Mouse (Mus musculus): Measurements from ENCODE around the gene Klhl3.
A peak's percentile ranks its signal among the peaks of the same experiment; 100 is the strongest.

Gene Klhl3

GRCm38 (mm10) chr13:58124989-58125388, 11.6 kb upstream of the Klhl3 start:
- no peak for DNase-seq (ENCODE audit: low spot score)

DNA sequence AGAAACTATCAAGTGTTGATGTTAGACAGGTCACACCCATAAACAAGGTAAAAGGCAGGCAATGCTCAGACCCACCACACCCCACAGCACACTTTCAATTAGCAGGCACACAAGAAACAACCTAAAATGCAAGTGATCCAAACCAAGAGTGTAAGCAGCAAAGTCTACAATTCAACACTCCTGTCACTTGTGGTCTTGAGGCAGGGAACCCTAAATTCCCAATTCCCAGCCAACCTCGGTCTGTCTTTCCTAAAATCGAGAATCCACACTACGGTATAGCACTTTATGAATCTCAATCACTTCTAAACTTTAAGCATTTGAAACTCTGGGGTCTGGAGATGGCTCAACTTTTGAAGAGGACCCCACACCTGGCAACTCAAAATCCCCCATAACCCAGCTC, 10.9 kb upstream of the Klhl3 start:
- no peak for DNase-seq (ENCODE audit: low spot score)

- no peak for DNase-seq (ENCODE audit: low spot score)
These were observed 10.0 kb upstream of the Klhl3 start for GRCm38 (mm10) chr13:58123381-58123780.

DNA sequence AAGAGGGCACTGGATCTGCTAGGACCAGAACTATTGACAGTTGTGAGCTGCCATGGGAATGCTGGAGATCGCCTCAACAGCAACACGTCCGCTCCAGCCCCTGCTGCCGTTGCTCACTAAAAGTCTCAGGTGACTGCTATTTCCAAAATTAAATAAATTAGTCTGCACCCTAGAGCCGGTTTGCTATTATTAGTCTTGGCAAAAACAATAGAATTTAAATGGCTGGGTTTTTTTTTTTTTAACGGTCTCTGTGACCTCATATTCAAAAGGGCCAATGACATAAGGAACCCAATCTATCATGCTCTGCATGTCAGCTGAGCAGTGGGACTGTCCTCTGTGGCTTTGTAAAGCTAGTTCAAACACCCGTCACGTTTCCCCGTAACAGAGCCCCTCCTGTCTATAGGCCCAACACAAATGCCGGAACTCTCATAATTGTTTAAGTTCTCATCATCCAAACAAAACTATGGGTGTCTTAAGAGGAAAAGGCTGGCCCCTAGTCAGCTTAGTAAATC, 9.4 kb upstream of the Klhl3 start:
- DNase-seq (ENCODE audit: low spot score) = no peak

DNA sequence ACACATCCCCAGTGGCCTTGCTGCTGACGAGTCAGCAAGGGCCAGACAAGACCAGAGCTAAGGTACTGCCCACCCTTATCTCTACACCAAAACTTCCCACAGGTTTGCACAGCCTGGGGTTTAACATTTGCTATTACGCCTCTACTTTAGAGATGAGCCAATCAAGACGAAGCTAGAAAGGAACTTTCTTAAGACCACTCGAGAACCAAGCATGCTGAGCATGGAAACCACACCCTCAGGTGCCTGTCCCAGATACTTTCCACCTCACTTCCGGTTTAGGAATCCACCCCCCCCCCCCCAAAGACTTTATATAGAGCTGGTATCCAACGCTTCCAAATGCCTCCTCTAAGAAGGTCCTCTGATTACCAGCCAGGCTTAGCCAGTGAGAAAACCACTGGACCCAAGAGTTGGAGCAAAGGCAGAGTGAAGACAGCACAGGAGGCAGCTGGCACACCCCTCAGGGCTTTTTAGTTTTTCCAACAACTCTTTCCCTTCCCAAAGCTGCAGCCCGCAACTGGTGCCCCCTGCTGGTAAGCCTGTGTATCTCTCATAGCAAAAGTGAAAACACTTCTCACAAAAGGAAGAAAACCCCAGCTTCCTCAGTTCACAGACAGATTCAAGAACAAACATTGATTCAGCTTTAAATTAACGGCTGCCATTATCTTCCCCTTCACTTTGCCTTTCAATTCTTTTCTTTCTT, 4.1 kb upstream of the Klhl3 start:
- DNase-seq (ENCODE audit: low spot score) = no peak

DNA sequence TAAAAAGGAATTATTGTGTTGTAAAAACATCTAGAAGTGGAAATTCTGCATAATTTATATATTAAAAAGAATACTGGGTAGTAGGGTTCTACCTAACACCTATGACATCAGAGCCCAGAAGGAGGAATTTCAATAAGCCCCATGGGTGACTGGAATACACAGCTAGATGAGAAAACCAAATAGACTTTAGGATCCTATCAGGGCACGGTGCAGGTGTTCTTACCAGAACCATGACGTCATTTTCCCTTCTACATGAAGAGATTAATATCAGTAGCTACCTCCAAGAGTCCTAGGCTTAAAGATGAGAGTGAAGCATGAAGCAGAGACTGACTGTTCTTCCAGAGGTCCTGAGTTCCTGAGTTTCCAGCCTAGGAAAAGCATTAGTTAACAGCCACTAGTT, 3.4 kb upstream of the Klhl3 start:
- no peak for DNase-seq (ENCODE audit: low spot score)

DNA sequence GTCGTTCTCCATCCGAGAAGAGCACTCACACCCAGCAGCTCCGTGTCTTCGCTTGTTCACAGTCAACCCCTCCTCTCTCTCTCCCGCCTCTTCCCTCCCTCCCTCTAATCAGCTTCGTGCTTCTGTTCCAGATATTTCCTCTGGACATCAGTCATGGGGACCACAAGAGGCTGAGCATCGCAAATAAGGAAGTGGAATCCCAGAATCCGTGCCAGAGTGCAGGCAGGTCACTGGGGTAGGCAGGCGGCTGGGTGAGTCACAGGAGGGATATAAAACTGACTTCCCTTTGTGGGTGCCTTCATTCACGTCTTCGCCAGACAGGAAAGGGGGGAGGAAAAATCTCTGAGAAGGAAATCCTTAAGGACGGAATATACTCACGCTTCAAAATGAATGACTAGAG, 1.8 kb upstream of the Klhl3 start:
- DNase-seq (ENCODE audit: low spot score) = no peak

GRCm38 (mm10) chr13:58112601-58113041, 771 bp downstream of the Klhl3 start:
- no peak for DNase-seq (ENCODE audit: low spot score)

DNA sequence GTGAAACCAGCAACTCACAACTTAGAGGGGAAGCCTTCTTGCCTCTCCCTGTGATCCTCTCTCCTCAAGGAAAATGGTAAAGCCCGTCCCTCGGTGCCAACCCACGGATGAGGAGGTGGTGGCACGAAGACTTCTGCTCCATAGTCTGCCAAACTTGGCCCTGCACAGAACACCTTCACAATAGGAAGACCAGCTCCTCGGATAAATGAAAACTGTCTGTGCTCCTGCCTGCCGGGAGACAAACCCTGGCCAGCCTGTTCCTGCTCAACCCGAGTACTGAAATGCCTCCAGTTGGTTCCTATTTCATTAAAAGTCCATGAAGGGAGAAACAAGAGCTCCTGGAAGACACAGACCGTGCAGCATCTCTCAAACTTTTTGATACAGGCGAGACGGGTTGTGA, 1.2 kb downstream of the Klhl3 start:
- DNase-seq (ENCODE audit: low spot score) = no peak

- DNase-seq (ENCODE audit: low spot score) = no peak
These were observed 2.1 kb downstream of the Klhl3 start for GRCm38 (mm10) chr13:58111306-58111705.

- no peak for DNase-seq (ENCODE audit: low spot score)
These were observed 22.7 kb downstream of the Klhl3 start for GRCm38 (mm10) chr13:58090643-58091042.

DNA sequence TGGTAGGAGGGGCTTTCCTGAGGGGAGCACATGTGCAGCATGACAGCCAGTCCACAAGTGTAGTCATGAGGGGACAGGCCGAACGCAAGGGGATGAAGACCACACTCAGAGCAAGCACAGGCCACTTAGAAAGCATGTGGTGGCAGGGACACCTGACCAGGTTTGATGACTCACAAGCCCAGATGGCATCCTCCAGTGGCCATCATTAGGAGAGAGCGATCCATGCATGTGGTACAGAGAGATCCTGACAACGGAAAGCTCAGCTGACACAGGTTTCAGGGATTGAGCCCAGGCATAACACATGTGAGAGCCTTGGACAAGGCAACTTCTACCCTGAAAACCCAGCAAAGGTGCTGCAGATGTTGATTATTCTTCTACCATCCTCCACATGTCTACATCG, 29.0 kb downstream of the Klhl3 start:
- DNase-seq (ENCODE audit: low spot score) = no peak

DNA sequence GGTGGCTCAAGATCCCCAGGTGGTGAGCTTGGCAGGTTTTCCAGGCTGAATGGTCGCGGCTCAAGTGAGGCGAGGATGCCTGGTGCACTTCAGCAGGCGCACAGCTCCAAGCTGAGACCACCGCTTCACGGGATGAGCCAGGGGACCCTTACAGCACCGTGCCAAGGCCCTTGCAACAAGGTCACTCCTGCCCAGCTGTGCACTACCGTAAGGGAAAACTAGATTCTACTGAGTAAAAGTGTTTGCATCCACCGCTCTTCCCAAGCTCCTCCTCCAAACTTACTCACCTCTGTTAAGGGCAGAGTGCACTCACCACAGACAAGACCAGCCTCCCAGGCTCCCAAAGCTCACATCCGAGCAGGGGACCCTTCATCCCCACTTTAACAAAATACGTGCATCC, 29.9 kb downstream of the Klhl3 start:
- no peak for DNase-seq (ENCODE audit: low spot score)

DNA sequence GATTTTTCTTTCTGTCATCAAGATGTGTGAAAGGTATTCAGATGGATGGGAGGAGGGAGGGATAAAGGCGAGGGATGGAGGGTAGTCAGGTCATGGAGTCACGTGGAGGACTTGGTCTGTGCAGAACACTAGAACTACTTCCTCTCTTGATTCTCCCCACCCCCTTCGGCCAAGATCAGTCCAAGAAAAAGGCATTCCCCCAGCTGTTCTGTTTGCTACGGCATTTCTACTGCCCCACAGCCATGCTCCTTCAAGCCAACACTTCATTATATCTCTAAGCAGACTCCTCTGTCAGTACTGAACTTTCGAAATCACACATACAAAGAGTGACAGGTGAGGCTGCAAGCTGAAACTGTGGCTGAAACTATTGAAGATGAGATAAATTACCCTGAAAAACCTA, 30.3 kb downstream of the Klhl3 start:
- DNase-seq (ENCODE audit: low spot score) = no peak

- DNase-seq (ENCODE audit: low spot score) = no peak
These were observed 35.0 kb downstream of the Klhl3 start for GRCm38 (mm10) chr13:58078361-58078760.

DNA sequence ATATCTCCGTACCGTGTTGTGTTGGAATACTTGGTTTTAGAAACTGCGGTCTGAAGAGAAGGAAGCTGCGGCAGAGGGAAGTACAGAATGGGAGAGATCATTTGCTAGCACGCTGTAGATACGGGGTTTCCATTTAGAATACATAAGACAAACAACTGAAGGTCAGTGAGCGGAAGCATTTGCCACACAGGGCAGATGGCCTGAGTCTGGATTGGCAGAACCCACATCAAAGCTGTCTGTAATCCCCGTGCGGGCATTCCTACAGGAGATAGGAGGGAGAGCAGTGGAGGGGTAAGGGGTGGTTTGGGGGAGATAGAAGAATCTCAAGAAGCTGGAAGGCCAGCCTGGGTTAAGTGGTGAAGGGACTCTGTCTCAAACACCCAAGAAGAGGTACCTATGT, 38.5 kb downstream of the Klhl3 start:
- DNase-seq (ENCODE audit: low spot score) = no peak

GRCm38 (mm10) chr13:58074466-58074865, 38.9 kb downstream of the Klhl3 start:
- DNase-seq (ENCODE audit: low spot score) = peak; percentile 47

- no peak for DNase-seq (ENCODE audit: low spot score)
These were observed 40.0 kb downstream of the Klhl3 start for GRCm38 (mm10) chr13:58073254-58073882.

DNA sequence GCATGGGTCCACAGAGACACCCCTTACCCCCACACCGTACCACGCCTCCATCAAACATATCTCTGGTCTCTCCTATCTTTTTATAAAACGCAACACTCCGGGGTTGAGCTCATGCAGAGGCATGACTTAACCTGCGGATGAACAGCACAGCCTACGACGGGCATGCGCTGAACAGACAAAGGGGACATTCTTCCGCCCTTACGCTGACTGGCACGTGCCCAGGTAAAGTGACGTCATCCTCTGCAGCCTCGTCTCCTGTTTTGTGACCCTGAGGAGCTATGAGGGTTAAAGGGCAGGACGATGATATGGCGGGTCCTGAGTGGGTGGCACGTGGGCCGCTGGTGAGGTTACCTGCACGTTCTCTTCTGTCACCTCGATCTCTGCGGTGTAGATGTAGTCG, 42.2 kb downstream of the Klhl3 start:
- no peak for DNase-seq (ENCODE audit: low spot score)

DNA sequence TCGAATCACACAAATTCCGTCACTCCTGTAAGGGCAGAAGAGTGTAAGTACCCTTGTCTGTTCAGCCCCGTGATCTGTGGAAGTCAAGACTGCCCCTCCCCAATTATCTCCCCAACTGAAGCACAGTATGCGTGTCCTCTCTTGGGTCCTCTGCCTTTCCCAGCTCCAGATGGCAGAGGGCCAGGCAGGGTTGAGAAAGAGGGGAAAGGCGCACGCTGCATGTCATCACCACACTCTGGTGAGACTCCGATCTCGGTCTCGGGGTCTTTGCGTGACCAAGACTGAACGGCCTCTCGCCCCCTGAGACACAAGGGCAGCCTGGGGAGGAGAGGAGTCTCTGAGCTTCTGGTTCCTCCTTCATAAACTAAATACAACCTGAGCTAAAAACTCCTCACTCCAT, 42.9 kb downstream of the Klhl3 start:
- DNase-seq (ENCODE audit: low spot score) = no peak

DNA sequence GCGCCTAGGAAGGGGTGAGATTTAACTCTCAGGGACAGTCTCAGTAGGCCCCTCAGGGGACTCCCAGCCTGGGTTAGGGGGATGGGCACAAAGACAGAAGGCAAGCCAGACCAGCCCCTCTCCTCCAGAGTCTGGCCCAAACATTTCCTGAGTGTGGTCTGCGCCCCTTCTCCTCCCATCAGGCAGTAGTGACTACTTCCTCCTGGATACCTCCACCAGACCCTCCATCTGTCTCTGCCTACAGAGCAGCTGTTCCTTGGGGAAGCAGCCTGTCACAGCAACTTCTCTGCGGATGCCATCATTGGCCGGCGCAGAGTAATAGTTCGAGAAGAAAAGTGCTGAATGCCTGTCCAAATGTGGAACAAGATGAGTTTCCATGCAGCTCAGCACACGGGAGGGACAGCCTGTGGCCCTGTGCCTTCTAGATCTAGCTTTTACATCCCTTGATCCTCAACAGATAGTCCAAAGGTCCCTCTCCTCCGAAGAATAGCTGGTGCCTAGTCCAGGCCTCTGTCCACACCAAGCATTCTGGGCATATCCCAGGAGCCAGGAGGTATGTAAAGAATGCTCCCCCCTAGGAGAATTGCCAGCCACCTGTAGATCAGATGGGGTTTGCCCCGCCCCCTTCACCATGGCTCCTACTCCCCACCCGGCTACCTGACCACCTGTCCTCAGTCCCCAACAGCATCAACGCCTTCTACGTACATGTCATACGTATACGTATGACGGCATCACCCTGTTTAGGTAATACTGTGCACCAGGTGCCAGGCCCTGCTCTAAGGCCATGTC, 44.8 kb downstream of the Klhl3 start:
- DNase-seq (ENCODE audit: low spot score) = peak; percentile 55

- DNase-seq (ENCODE audit: low spot score) = no peak
These were observed 45.8 kb downstream of the Klhl3 start for GRCm38 (mm10) chr13:58067540-58068103.
